Mouse (Mus musculus) C2C12 (cell line): ENCODE measurements around the gene Satb1. TPM values are rescaled to one million over a fixed set of nuclear protein-coding genes. Genes with fewer than 3 reads are reported as not detected.

Experiments
- H3K27me3 ChIP-seq: one replicate; pipeline ENCODE4 v1.6.1; 2011; ENCODE audit not compliant: control insufficient read depth, insufficient read depth, insufficient read length
- H3K36me3 ChIP-seq: one replicate; pipeline ENCODE4 v1.6.1; 2011; ENCODE audit not compliant: control insufficient read depth, insufficient read depth
- H3K4me3 ChIP-seq: one replicate; pipeline ENCODE4 v1.5.1; 2011; ENCODE audit warnings: mild to moderate bottlenecking, control low read depth; ENCODE audit not compliant: poor library complexity, insufficient read depth, severe bottlenecking
- H3K79me2 ChIP-seq: one replicate; pipeline ENCODE4 v1.6.1; 2011; ENCODE audit not compliant: control insufficient read depth, insufficient read depth
- H3K79me3 ChIP-seq: one replicate; pipeline ENCODE4 v1.6.1; 2011; ENCODE audit warnings: low read depth, control low read depth
- H3ac ChIP-seq: one replicate; pipeline ENCODE3; 2011; ENCODE audit warnings: low read depth; ENCODE audit not compliant: control insufficient read depth, insufficient read length
- CEBPB ChIP-seq: IDR thresholded peaks from one replicate; pipeline ENCODE4 v1.6.1; 2011; ENCODE audit warnings: low read depth, mild to moderate bottlenecking, control low read depth, moderate library complexity
- CTCF ChIP-seq: IDR thresholded peaks from one replicate; pipeline ENCODE4 v1.5.1; 2011; ENCODE audit not compliant: control insufficient read depth, insufficient read depth, insufficient read length
- FOSL1 ChIP-seq: IDR thresholded peaks from one replicate; pipeline ENCODE4 v1.8.0; 2011; ENCODE audit warnings: mild to moderate bottlenecking, low read length; ENCODE audit not compliant: poor library complexity, insufficient read depth, severe bottlenecking
- MAX ChIP-seq: IDR thresholded peaks from one replicate; pipeline ENCODE4 v1.6.1; 2011; ENCODE audit warnings: mild to moderate bottlenecking, control low read depth
- MYOD1 ChIP-seq: IDR thresholded peaks from one replicate; pipeline ENCODE4 v1.6.1; 2011; ENCODE audit warnings: low read depth; ENCODE audit not compliant: control insufficient read depth, insufficient read length
- MYOG ChIP-seq: IDR thresholded peaks from one replicate; pipeline ENCODE4 v1.6.1; 2011; ENCODE audit not compliant: control insufficient read depth, insufficient read length; ENCODE audit errors: extremely low read depth
- USF1 ChIP-seq: IDR thresholded peaks from one replicate; pipeline ENCODE4 v1.6.1; 2011; ENCODE audit warnings: low read depth, mild to moderate bottlenecking, control low read depth, moderate library complexity
- polyA plus RNA-seq: library from polyadenylated mRNA; unstranded; fragments of >200 nt; fragmentation: generic; extraction: Trizol; gene quantifications from one replicate; pipeline ENCODE4 v1.2.1, GENCODE M21; 2012; ENCODE audit warnings: missing spikeins

The Satb1 gene
- polyA plus RNA-seq, 1 experiment, result 0.06 TPM

- no peak overlapping the region for H3ac ChIP-seq
- H3K36me3 ChIP-seq, result no peaks in the 10 kb centered on the region
- H3K27me3 ChIP-seq, result peaks cover 39% of the 10 kb centered on the region
- H3K79me2 ChIP-seq, result no peaks in the 10 kb centered on the region
- H3K79me3 ChIP-seq, result no peaks in the 10 kb centered on the region
- TF ChIP-seq CEBPB, result no peak
- no peak for TF ChIP-seq MYOD1
- no peak for TF ChIP-seq MYOG
- no peak for TF ChIP-seq USF1
- no peak for TF ChIP-seq MAX
- no peak for TF ChIP-seq CTCF
- no peak for TF ChIP-seq FOSL1
- no peak overlapping the region for H3K4me3 ChIP-seq
Observed at GRCm38 (mm10) chr17:51831121-51831701, 1.9 kb downstream of the Satb1 start.

GRCm38 (mm10) chr17:51829436-51829835, 3.7 kb downstream of the Satb1 start:
- H3K27me3 ChIP-seq, result peaks cover 40% of the 10 kb centered on the region
- H3K4me3 ChIP-seq, result no peak overlapping the region
- H3K36me3 ChIP-seq, result no peaks in the 10 kb centered on the region
- no peak overlapping the region for H3ac ChIP-seq
- no peak for TF ChIP-seq CEBPB
- no peak for TF ChIP-seq CTCF
- TF ChIP-seq MYOG, result no peak
- TF ChIP-seq MAX, result no peak
- TF ChIP-seq USF1, result no peak
- no peak for TF ChIP-seq MYOD1
- no peak for TF ChIP-seq FOSL1
- H3K79me3 ChIP-seq, result no peaks in the 10 kb centered on the region
- H3K79me2 ChIP-seq, result no peaks in the 10 kb centered on the region

DNA sequence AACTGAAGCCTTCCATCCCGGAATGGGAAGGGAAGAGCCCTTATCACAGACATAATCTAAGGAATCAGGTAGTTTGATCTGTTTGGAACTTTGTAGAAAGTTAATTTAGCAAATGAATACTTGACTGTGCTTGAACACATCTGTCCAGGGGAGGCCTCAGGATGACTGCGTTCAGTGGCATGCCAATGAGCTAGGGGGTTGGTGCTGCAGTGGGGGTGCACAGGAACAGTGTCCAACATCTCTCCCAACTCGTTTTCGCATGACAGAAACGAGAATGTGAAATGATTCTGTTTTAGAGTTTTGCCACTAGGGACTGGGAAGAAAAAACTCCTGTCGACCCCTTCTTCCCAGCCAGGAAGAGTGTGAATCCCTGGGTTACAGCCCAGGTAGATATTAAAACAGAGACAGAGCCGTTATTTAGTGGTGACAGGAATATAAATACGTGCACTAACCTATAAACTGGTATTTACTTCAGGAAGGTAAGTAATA, 5.1 kb downstream of the Satb1 start:
- no peaks in the 10 kb centered on the region for H3K79me2 ChIP-seq
- peaks cover 27% of the 10 kb centered on the region for H3K27me3 ChIP-seq
- H3K36me3 ChIP-seq, result no peaks in the 10 kb centered on the region
- H3K4me3 ChIP-seq, result no peak overlapping the region
- no peak overlapping the region for H3ac ChIP-seq
- no peak for TF ChIP-seq MAX
- no peak for TF ChIP-seq FOSL1
- no peak for TF ChIP-seq MYOD1
- TF ChIP-seq MYOG, result no peak
- TF ChIP-seq CEBPB, result no peak
- TF ChIP-seq USF1, result no peak
- TF ChIP-seq CTCF, result no peak
- no peaks in the 10 kb centered on the region for H3K79me3 ChIP-seq

- no peaks in the 10 kb centered on the region for H3K36me3 ChIP-seq
- H3K79me2 ChIP-seq, result no peaks in the 10 kb centered on the region
- no peak for TF ChIP-seq MYOG
- TF ChIP-seq MYOD1, result no peak
- TF ChIP-seq USF1, result no peak
- no peak for TF ChIP-seq FOSL1
- TF ChIP-seq CTCF, result no peak
- no peak for TF ChIP-seq CEBPB
- no peak for TF ChIP-seq MAX
- peaks cover 12% of the 10 kb centered on the region for H3K27me3 ChIP-seq
- no peaks in the 10 kb centered on the region for H3K79me3 ChIP-seq
- no peak overlapping the region for H3ac ChIP-seq
- H3K4me3 ChIP-seq, result no peak overlapping the region
Observed at GRCm38 (mm10) chr17:51826461-51826860, 6.6 kb downstream of the Satb1 start.

DNA sequence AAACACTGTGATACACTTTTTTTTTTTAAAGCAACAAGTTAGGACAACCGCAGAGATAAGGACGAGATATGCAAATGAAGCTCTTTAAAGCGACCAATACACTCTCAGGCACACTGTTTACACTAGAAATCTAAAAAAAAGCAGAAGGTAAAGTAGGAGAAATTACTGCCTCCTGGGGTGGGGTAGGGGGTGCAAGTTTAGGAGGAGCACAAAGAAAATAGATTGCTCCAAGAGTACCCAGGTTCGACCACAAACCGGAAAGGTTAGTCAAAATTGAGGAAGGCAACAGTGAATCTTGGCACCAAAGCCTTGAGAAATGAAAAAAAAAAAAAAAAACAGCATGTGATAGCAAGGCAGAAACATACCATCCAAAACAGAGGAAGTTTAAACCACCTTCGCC, 18.8 kb downstream of the Satb1 start:
- TF ChIP-seq MAX (no peak), MYOG (no peak), FOSL1 (no peak), USF1 (no peak), CEBPB (no peak), MYOD1 (no peak), CTCF (no peak)
- H3K79me3 ChIP-seq, result no peaks in the 10 kb centered on the region
- peaks cover 16% of the 10 kb centered on the region for H3K27me3 ChIP-seq
- H3ac ChIP-seq, result no peak overlapping the region
- H3K79me2 ChIP-seq, result no peaks in the 10 kb centered on the region
- H3K4me3 ChIP-seq, result no peak overlapping the region
- H3K36me3 ChIP-seq, result no peaks in the 10 kb centered on the region

DNA sequence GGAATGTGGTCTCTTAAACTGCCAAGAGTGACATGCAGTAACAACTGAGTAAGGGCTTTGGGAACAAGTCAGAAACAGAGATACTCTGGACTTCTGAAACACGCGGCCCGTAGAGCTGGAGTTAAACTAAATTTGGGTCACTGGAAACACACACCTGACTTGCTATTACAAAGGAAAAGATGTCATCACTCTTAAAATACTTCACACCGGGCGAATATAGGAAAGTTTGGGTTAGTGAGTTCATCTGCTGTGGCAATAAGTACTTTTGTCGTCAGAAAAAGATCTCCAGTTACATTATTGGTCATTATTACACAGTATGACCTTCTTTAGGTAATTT, 19.3 kb downstream of the Satb1 start:
- H3K4me3 ChIP-seq, result no peak overlapping the region
- H3K79me3 ChIP-seq, result no peaks in the 10 kb centered on the region
- H3K27me3 ChIP-seq, result peaks cover 16% of the 10 kb centered on the region
- no peak overlapping the region for H3ac ChIP-seq
- no peaks in the 10 kb centered on the region for H3K79me2 ChIP-seq
- TF ChIP-seq CEBPB, result no peak
- no peak for TF ChIP-seq MAX
- TF ChIP-seq MYOD1, result no peak
- no peak for TF ChIP-seq FOSL1
- TF ChIP-seq USF1, result no peak
- H3K36me3 ChIP-seq, result no peaks in the 10 kb centered on the region
